Mouse (Mus musculus) heart, adult 11 months (tissue): ENCODE data around the gene Nup107.
"Not testable (repeated sequence)": the region's sequence is repeated elsewhere in the genome, so short reads cannot be mapped to it uniquely, and the experiment has no call there.

ENCODE experiments used
- DNase-seq: peaks from one replicate; pipeline ENCODE4 v3.0.0; 2022

Nup107 gene

GRCm38 (mm10) chr10:117749050-117749686 lies 43.3 kb downstream of the Nup107 start:
- DNase-seq: no peak

GRCm38 (mm10) chr10:117748276-117749049 lies 44.0 kb downstream of the Nup107 start:
- DNase-seq: no peak

- DNase-seq: no peak
These were observed 44.8 kb downstream of the Nup107 start for GRCm38 (mm10) chr10:117747711-117748110.

- DNase-seq: peak; percentile 100
These were observed 46.1 kb downstream of the Nup107 start, which contains the start of gene Slc35e3 for GRCm38 (mm10) chr10:117746297-117746883. Gene Slc35e3, minus strand, starts transcription at chr10:117746365.

GRCm38 (mm10) chr10:117745570-117746296 lies 46.8 kb downstream of the Nup107 start:
- peak; percentile 89 for DNase-seq

- DNase-seq: no peak
These were observed 48.6 kb downstream of the Nup107 start for GRCm38 (mm10) chr10:117743917-117744316.

- DNase-seq: no peak
These were observed 49.3 kb downstream of the Nup107 start for GRCm38 (mm10) chr10:117743182-117743581.

GRCm38 (mm10) chr10:117742618-117743017 lies 49.9 kb downstream of the Nup107 start:
- no peak for DNase-seq

GRCm38 (mm10) chr10:117741698-117742475 lies 50.6 kb downstream of the Nup107 start:
- DNase-seq: no peak

- DNase-seq: no peak
These were observed 51.6 kb downstream of the Nup107 start for GRCm38 (mm10) chr10:117740921-117741320.

GRCm38 (mm10) chr10:117740171-117740570 lies 52.3 kb downstream of the Nup107 start:
- DNase-seq: no peak

- DNase-seq: no peak
These were observed 52.9 kb downstream of the Nup107 start for GRCm38 (mm10) chr10:117739648-117739948.

GRCm38 (mm10) chr10:117738928-117739647 lies 53.4 kb downstream of the Nup107 start:
- DNase-seq: no peak

- no peak for DNase-seq
These were observed 54.2 kb downstream of the Nup107 start for GRCm38 (mm10) chr10:117738140-117738921.

GRCm38 (mm10) chr10:117737498-117737897 lies 55.0 kb downstream of the Nup107 start:
- not testable (repeated sequence) for DNase-seq

GRCm38 (mm10) chr10:117737075-117737474 lies 55.4 kb downstream of the Nup107 start:
- DNase-seq: no peak

GRCm38 (mm10) chr10:117736573-117736972 lies 55.9 kb downstream of the Nup107 start:
- DNase-seq: no peak

GRCm38 (mm10) chr10:117735396-117735795 lies 57.1 kb downstream of the Nup107 start:
- not testable (repeated sequence) for DNase-seq

- DNase-seq: not testable (repeated sequence)
These were observed 58.2 kb downstream of the Nup107 start for GRCm38 (mm10) chr10:117734104-117734852.

GRCm38 (mm10) chr10:117733626-117734025 lies 58.9 kb downstream of the Nup107 start:
- not testable (repeated sequence) for DNase-seq
